Mouse (Mus musculus) layer of hippocampus, postnatal 25 days (tissue): ENCODE results near the gene Dusp1. TPM values are rescaled to one million over a fixed set of nuclear protein-coding genes. Genes with fewer than 3 reads are reported as not detected.

Source experiments
- DNase-seq, 2 experiments: peaks; one replicate each; pipeline ENCODE4 v3.0.0; 2022; ENCODE audit warnings: mixed read lengths in 2 of 2, low spot score in 1 of 2; ENCODE audit errors: extremely low spot score in 1 of 2
- microRNA-seq, 2 experiments: library from miRNA; unstranded; fragments of <30 nt; microRNA quantifications; one replicate each; pipeline ENCODE4 v1.2.0; 2021
- total RNA-seq, 2 experiments: library from RNA; stranded (reverse); gene quantifications; 2 replicates each; pipeline ENCODE4 v1.2.3; 2021

The Dusp1 gene
- total RNA-seq, 2 experiments from 2014 or later: 14.7 to 18.3 TPM

- no peak for DNase-seq
Observed at GRCm38 (mm10) chr17:26468102-26468894, 93.6 kb downstream of the Dusp1 start.

GRCm38 (mm10) chr17:26467619-26468018 lies 94.3 kb downstream of the Dusp1 start:
- DNase-seq: no peak

GRCm38 (mm10) chr17:26466741-26467150 lies 95.2 kb downstream of the Dusp1 start:
- peak; percentile 72 to 94 for DNase-seq

GRCm38 (mm10) chr17:26464972-26465371 lies 97.0 kb downstream of the Dusp1 start:
- no peak for DNase-seq

- DNase-seq: no peak
Observed at GRCm38 (mm10) chr17:26464481-26464880, 97.4 kb downstream of the Dusp1 start.

DNA sequence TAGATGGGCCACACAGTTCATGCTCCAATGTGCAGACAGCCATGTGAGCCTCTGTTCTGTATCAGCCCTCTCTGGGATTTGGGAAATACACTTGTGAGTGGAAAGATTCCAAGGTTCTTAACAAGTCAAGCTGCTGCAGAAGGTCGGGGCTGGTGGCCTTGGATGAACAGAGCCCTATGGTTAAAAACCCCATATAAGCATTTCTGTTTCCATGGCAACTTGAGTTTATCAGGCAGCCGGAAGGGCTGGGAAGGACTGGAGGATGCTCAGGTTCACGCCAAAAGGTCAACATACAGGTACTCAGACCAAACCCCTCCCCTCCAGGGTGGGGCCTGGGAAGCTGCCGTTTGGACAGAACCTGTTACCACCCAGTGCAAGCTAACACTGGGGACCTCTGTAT lies 97.9 kb downstream of the Dusp1 start:
- no peak for DNase-seq

DNA sequence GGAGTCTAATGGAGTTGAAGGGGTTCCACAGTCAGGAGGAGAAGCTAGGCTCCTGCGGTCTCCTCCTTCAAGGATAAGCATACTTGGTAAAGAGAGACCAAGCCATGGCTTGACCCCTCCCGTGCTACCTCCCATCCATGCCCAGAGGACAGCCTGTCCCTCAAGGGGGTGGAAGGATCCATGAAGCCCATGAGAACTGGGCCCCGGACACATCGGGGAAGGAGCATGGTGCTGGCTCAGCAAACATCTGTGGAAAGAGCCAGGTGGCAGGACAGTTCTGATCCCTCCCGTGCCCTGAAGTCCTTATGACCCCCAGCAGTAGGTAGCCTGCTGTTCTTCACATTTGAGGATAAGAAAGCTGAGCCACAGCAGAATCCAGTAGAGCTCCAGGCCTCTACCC lies 98.5 kb downstream of the Dusp1 start:
- no peak for DNase-seq

DNA sequence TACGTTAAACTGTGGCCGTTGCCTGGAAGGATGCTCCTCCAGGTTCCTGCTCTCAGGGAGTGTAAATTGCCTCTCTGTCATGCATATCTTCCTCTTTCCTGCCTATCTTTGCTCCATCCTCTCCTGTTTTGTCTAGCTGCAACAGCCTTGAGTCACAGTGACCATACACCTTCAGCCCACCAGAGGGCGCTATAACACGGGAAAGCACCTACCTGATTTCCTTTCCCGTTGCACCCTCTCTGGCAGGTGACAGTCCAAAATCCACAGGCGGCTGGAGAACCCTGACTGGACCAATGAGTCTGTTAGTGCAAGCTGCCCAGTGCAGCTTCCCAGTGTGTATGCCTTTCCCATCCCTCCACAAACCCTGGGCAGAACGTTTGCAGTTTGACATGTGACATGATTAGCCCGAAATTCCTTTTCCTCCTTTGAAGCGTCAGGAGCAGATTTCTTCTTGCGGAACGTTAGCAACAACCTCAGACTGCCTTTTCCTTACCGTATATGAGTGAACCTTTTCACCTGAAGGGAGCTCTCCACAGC lies 99.2 kb downstream of the Dusp1 start:
- DNase-seq: peak; percentile 71 to 89

GRCm38 (mm10) chr17:26458049-26458448 lies 103.9 kb downstream of the Dusp1 start:
- DNase-seq: no peak

DNA sequence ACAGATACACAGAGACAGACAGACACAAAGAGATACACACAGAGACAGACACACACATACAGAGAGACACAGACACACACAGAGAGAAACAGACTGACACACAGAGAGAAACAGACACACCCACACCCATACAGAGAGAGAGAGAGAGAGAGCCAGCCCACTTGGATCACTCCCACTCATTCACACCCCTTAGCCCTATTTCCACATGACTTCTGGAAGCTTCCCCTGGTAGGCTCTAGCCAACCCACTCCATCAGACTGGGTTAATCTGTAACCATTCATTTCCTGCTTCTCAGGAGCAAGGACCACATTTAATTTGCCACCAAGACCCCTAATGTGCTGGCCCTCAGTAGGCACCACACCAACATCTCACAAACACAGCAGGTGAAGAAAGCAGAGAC lies 104.4 kb downstream of the Dusp1 start:
- DNase-seq: no peak

Small RNA genes lying within 50 kb of the gene (microRNA-seq; reads per million reads assigned to microRNA genes)
- 0 reads per million in 2 experiments for gene Gm22420

Other genes with a start within 250 kb of the Dusp1 start
- 10 to 100 TPM; 72.1 to 76.1 TPM for gene Neurl1b, start 147.3 kb downstream of the Dusp1 start, total RNA-seq
- gene Ergic1, start 639 bp downstream of the Dusp1 start, total RNA-seq: 100 to 1,000 TPM; 114 to 118 TPM
- 10 to 100 TPM; 42.8 to 55.1 TPM for gene Atp6v0e, start 101.1 kb upstream of the Dusp1 start, total RNA-seq
- 10 to 100 TPM; 69.0 to 70.2 TPM for gene Crebrf, start 153.5 kb upstream of the Dusp1 start, total RNA-seq
- 10 to 100 TPM; 28.7 to 29.7 TPM for gene Bnip1, start 218.9 kb upstream of the Dusp1 start, total RNA-seq